Mouse (Mus musculus) liver, adult (tissue): ENCODE results near the gene Ddx60.

ENCODE experiments used
- GATA4 ChIP-seq: IDR thresholded peaks from 2 replicates; pipeline ENCODE4 v1.6.1; 2014; ENCODE audit warnings: mild to moderate bottlenecking, low read length; ENCODE audit not compliant: insufficient replicate concordance

The Ddx60 gene

GRCm38 (mm10) chr8:61927777-61928494, at the start of gene Ddx60:
Gene Ddx60, plus strand, starts transcription at chr8:61928087.
- no peak for TF ChIP-seq GATA4

- TF ChIP-seq GATA4, result no peak
Measured at GRCm38 (mm10) chr8:61894062-61894461, 33.8 kb upstream of the Ddx60 start.

- no peak for TF ChIP-seq GATA4
Measured at GRCm38 (mm10) chr8:61896742-61897141, 31.1 kb upstream of the Ddx60 start.

- no peak for TF ChIP-seq GATA4
Measured at GRCm38 (mm10) chr8:61897402-61897801, 30.5 kb upstream of the Ddx60 start.

- TF ChIP-seq GATA4, result no peak
Measured at GRCm38 (mm10) chr8:61901028-61901717, 26.7 kb upstream of the Ddx60 start.

- TF ChIP-seq GATA4, result no peak
Measured at GRCm38 (mm10) chr8:61902521-61902920, 25.4 kb upstream of the Ddx60 start, which contains the start of gene Palld. Gene Palld, minus strand, starts transcription at chr8:61902690.

GRCm38 (mm10) chr8:61908303-61909215, 19.3 kb upstream of the Ddx60 start:
- TF ChIP-seq GATA4, result no peak

GRCm38 (mm10) chr8:61909313-61909712, 18.6 kb upstream of the Ddx60 start:
- no peak for TF ChIP-seq GATA4

- TF ChIP-seq GATA4, result no peak
Measured at GRCm38 (mm10) chr8:61912817-61913216, 15.1 kb upstream of the Ddx60 start.

- TF ChIP-seq GATA4, result no peak
Measured at GRCm38 (mm10) chr8:61913957-61914356, 13.9 kb upstream of the Ddx60 start.

GRCm38 (mm10) chr8:61917287-61917686, 10.6 kb upstream of the Ddx60 start:
- TF ChIP-seq GATA4, result no peak

- no peak for TF ChIP-seq GATA4
Measured at GRCm38 (mm10) chr8:61919145-61919788, 8.6 kb upstream of the Ddx60 start.

GRCm38 (mm10) chr8:61920389-61920788, 7.5 kb upstream of the Ddx60 start:
- no peak for TF ChIP-seq GATA4

- no peak for TF ChIP-seq GATA4
Measured at GRCm38 (mm10) chr8:61921454-61922054, 6.3 kb upstream of the Ddx60 start.

- TF ChIP-seq GATA4, result no peak
Measured at GRCm38 (mm10) chr8:61924518-61924917, 3.4 kb upstream of the Ddx60 start.
